Mouse (Mus musculus) MEL (cell line): Measurements from ENCODE around the gene Lpin1. TPM values are rescaled to one million over a fixed set of nuclear protein-coding genes. Genes with fewer than 3 reads are reported as not detected.

Source experiments
- DNase-seq: peaks from one replicate; pipeline ENCODE4 v3.0.0; 2011; ENCODE audit warnings: low read depth, low spot score
- H3K27ac ChIP-seq: 2 replicates; pipeline ENCODE4 v1.5.1; 2012; ENCODE audit warnings: low read depth, mild to moderate bottlenecking, control low read depth, low read length, moderate library complexity; ENCODE audit not compliant: control insufficient read depth
- H3K27me3 ChIP-seq, 2 experiments: fragments of 150-350 bp in 1 of 2; sonication (generic) in 1 of 2; 2 replicates each; pipeline ENCODE4 v1.6.1; 2012; ENCODE audit warnings: low read length in 2 of 2, mild to moderate bottlenecking in 2 of 2, improper control_type of control experiment in 1 of 2, moderate library complexity in 1 of 2; ENCODE audit not compliant: insufficient read depth in 2 of 2, control insufficient read depth in 1 of 2
- H3K36me3 ChIP-seq, 2 experiments: 2 replicates each; pipeline ENCODE4 v1.6.1; 2012 to 2014; ENCODE audit warnings: low read length in 2 of 2, improper control_type of control experiment in 1 of 2, inconsistent platforms in 1 of 2, mild to moderate bottlenecking in 1 of 2; ENCODE audit not compliant: insufficient read depth in 2 of 2, control insufficient read depth in 1 of 2
- H3K4me1 ChIP-seq, 2 experiments: fragments of 150-350 bp in 1 of 2; sonication (generic) in 1 of 2; 2 replicates each; pipeline ENCODE4 v1.6.1; 2012; ENCODE audit warnings: low read length in 2 of 2, improper control_type of control experiment in 1 of 2, mild to moderate bottlenecking in 1 of 2; ENCODE audit not compliant: insufficient read depth in 2 of 2, control insufficient read depth in 1 of 2
- H3K4me3 ChIP-seq, 2 experiments: fragments of 150-350 bp in 1 of 2; sonication (generic) in 1 of 2; 2 replicates each; pipeline ENCODE4 v1.5.1; 2012; ENCODE audit warnings: low read depth in 2 of 2, low read length in 2 of 2, mild to moderate bottlenecking in 2 of 2, moderate library complexity in 2 of 2, control low read depth in 1 of 2, improper control_type of control experiment in 1 of 2; ENCODE audit not compliant: control insufficient read depth in 1 of 2, insufficient read depth in 1 of 2
- H3K79me2 ChIP-seq: 2 replicates; pipeline ENCODE4 v1.6.1; 2012; ENCODE audit warnings: mild to moderate bottlenecking, low read length, moderate library complexity; ENCODE audit not compliant: control insufficient read depth, poor library complexity, insufficient read depth
- H3K9ac ChIP-seq: 2 replicates; pipeline ENCODE4 v1.6.1; 2012; ENCODE audit warnings: low read depth, mild to moderate bottlenecking, control low read depth, low read length, moderate library complexity; ENCODE audit not compliant: control insufficient read depth, poor library complexity, severe bottlenecking
- H3K9me3 ChIP-seq: fragments of 150-350 bp; sonication (generic); replicated peaks from 2 replicates; pipeline ENCODE4 v1.6.1; 2012; ENCODE audit warnings: mild to moderate bottlenecking, low read length, improper control_type of control experiment, moderate library complexity; ENCODE audit not compliant: insufficient read depth
- BHLHE40 ChIP-seq: IDR thresholded peaks from 2 replicates; pipeline ENCODE4 v1.6.1; 2012; ENCODE audit warnings: low read depth, mild to moderate bottlenecking, inconsistent platforms, low read length, improper control_type of control experiment, borderline replicate concordance
- CHD1 ChIP-seq: IDR thresholded peaks from 2 replicates; pipeline ENCODE4 v1.6.1; 2012; ENCODE audit warnings: low read depth, mild to moderate bottlenecking, inconsistent platforms, low read length, improper control_type of control experiment
- CHD2 ChIP-seq: IDR thresholded peaks from 2 replicates; pipeline ENCODE4 v1.6.1; 2011; ENCODE audit warnings: low read length, improper control_type of control experiment
- CTCF ChIP-seq, 3 experiments: IDR thresholded peaks in 2 of 3; conservative IDR thresholded peaks in 1 of 3; 2 replicates each; pipeline ENCODE4 v1.5.1; 2011 to 2012; ENCODE audit warnings: low read length in 3 of 3, low read depth in 2 of 3, mild to moderate bottlenecking in 2 of 3, improper control_type of control experiment in 1 of 3, inconsistent platforms in 1 of 3, mixed read lengths in 1 of 3, moderate library complexity in 1 of 3; ENCODE audit not compliant: control insufficient read depth in 1 of 3, insufficient read depth in 1 of 3, poor library complexity in 1 of 3, severe bottlenecking in 1 of 3
- ELF1 ChIP-seq: IDR thresholded peaks from 2 replicates; pipeline ENCODE4 v1.6.1; 2014; ENCODE audit warnings: low read depth, mild to moderate bottlenecking, inconsistent platforms, low read length, improper control_type of control experiment, moderate library complexity
- GATA1 ChIP-seq: IDR thresholded peaks from 2 replicates; pipeline ENCODE4 v1.6.1; 2011; ENCODE audit warnings: low read depth, low read length, improper control_type of control experiment
- KAT2A ChIP-seq: conservative IDR thresholded peaks from 2 replicates; pipeline ENCODE4 v1.6.1; 2012; ENCODE audit warnings: low read depth, low read length, improper control_type of control experiment, inconsistent platforms
- MAX ChIP-seq: IDR thresholded peaks from 2 replicates; pipeline ENCODE4 v1.6.1; 2011; ENCODE audit warnings: low read length, improper control_type of control experiment
- MAZ ChIP-seq: IDR thresholded peaks from 2 replicates; pipeline ENCODE4 v1.6.1; 2012; ENCODE audit warnings: low read depth, mild to moderate bottlenecking, inconsistent platforms, low read length, improper control_type of control experiment
- MEF2A ChIP-seq: IDR thresholded peaks from 2 replicates; pipeline ENCODE4 v1.6.1; 2014; ENCODE audit warnings: low read depth, mild to moderate bottlenecking, inconsistent platforms, low read length, improper control_type of control experiment; ENCODE audit not compliant: poor library complexity, insufficient replicate concordance, severe bottlenecking; ENCODE audit errors: extremely low read depth
- MYC ChIP-seq: IDR thresholded peaks from 2 replicates; pipeline ENCODE4 v1.6.1; 2011; ENCODE audit warnings: low read depth, mild to moderate bottlenecking, low read length, improper control_type of control experiment, moderate library complexity
- NELFE ChIP-seq: IDR thresholded peaks from 2 replicates; pipeline ENCODE4 v1.6.1; 2011; ENCODE audit warnings: low read depth, low read length, improper control_type of control experiment
- POLR2AphosphoS2 ChIP-seq: IDR thresholded peaks from 2 replicates; pipeline ENCODE4 v1.6.1; 2011; ENCODE audit warnings: low read length, improper control_type of control experiment
- POLR2AphosphoS5 ChIP-seq: IDR thresholded peaks from 2 replicates; pipeline ENCODE4 v1.6.1; 2012; ENCODE audit warnings: low read depth, borderline replicate concordance, mild to moderate bottlenecking, inconsistent platforms, low read length, moderate library complexity, mixed read lengths
- RAD21 ChIP-seq: IDR thresholded peaks from 2 replicates; pipeline ENCODE4 v1.6.1; 2011; ENCODE audit warnings: mild to moderate bottlenecking, low read depth, low read length, improper control_type of control experiment
- RCOR1 ChIP-seq: IDR thresholded peaks from 2 replicates; pipeline ENCODE4 v1.6.1; 2012; ENCODE audit warnings: low read depth, mild to moderate bottlenecking, inconsistent platforms, low read length, improper control_type of control experiment
- SMC3 ChIP-seq: IDR thresholded peaks from 2 replicates; pipeline ENCODE4 v1.6.1; 2011; ENCODE audit warnings: low read depth, low read length, improper control_type of control experiment
- TAL1 ChIP-seq: IDR thresholded peaks from 2 replicates; pipeline ENCODE4 v1.6.1; 2012; ENCODE audit warnings: mild to moderate bottlenecking, inconsistent platforms, low read length, moderate library complexity, mixed read lengths
- USF2 ChIP-seq, 2 experiments: IDR thresholded peaks; 2 replicates each; pipeline ENCODE4 v1.6.1; 2011 to 2012; ENCODE audit warnings: improper control_type of control experiment in 2 of 2, low read length in 2 of 2, borderline replicate concordance in 1 of 2, inconsistent platforms in 1 of 2, low read depth in 1 of 2, mild to moderate bottlenecking in 1 of 2; ENCODE audit not compliant: insufficient read depth in 1 of 2
- ZC3H11A ChIP-seq: IDR thresholded peaks from 2 replicates; pipeline ENCODE4 v1.6.1; 2012; ENCODE audit warnings: low read depth, mild to moderate bottlenecking, inconsistent platforms, low read length, improper control_type of control experiment
- ZMIZ1 ChIP-seq: IDR thresholded peaks from 2 replicates; pipeline ENCODE4 v1.6.1; 2012; ENCODE audit warnings: low read depth, mild to moderate bottlenecking, inconsistent platforms, low read length, improper control_type of control experiment, moderate library complexity
- ZNF384 ChIP-seq: IDR thresholded peaks from 2 replicates; pipeline ENCODE4 v1.6.1; 2012; ENCODE audit warnings: low read depth, mild to moderate bottlenecking, inconsistent platforms, low read length, improper control_type of control experiment
- polyA plus RNA-seq, 2 experiments: library from polyadenylated mRNA; stranded (reverse) in 1 of 2; unstranded in 1 of 2; fragments of >175 nt in 1 of 2; fragments of >200 nt in 1 of 2; gene quantifications; 2 replicates each; pipeline versions ENCODE4 v1.2.1 to v1.2.4; 2012; ENCODE audit warnings: low replicate concordance in 2 of 2, low read depth in 1 of 2; ENCODE audit not compliant: insufficient read length in 2 of 2, insufficient read depth in 1 of 2, missing spikeins in 1 of 2
- total RNA-seq: library from RNA; depleted of rRNA; stranded (reverse); fragments of 300-350 nt; gene quantifications from 2 replicates; pipeline ENCODE4 v1.2.3, GENCODE M21; 2012

The Lpin1 gene
- total and polyA plus RNA-seq, 3 experiments: 1.2 to 3.9 TPM; not detected in 1

GRCm38 (mm10) chr12:16633235-16633634 lies 22.5 kb upstream of the Lpin1 start:
- H3K9ac ChIP-seq: no peak overlapping the region
- H3K9me3 ChIP-seq: no peaks in the 10 kb centered on the region
- no peaks in the 10 kb centered on the region for H3K36me3 ChIP-seq
- H3K27me3 ChIP-seq: no peaks in the 10 kb centered on the region; a peak in 1 of 4 replicates
- TF ChIP-seq KAT2A (no peak), MEF2A (no peak), MYC (no peak), ELF1 (no peak)
- TF ChIP-seq, all 39 proteins: peak for 0
- peaks cover 0 to 6% of the 10 kb centered on the region in 2 experiments; a peak in 1 of 4 replicates for H3K4me1 ChIP-seq
- no peaks in the 10 kb centered on the region for H3K79me2 ChIP-seq
- H3K27ac ChIP-seq: no peak overlapping the region
- DNase-seq: no peak
- H3K4me3 ChIP-seq: no peak overlapping the region

DNA sequence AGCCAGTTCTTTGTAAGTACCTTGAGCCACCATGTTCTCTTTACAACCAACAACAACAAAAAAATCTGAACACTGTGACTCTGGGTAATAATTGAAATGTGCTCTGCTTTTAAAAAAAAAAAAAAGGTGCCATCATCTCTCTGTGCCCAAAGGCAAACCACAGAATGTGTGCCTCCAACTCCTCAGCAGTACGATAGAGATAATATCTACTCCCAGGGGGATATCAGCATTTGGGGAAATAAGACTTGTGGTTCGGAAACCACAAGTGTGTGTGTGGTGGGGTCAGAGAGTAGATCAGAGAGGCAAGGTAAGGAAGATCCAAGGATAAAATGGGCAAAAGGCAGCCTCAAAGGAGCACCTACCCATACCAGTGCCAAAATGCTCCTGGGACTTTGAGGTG lies 20.7 kb upstream of the Lpin1 start:
- no peak overlapping the region for H3K4me3 ChIP-seq
- H3K79me2 ChIP-seq: no peaks in the 10 kb centered on the region
- H3K27me3 ChIP-seq: no peaks in the 10 kb centered on the region; a peak in 1 of 4 replicates
- no peak overlapping the region for H3K27ac ChIP-seq
- TF ChIP-seq ZMIZ1 (no peak), CHD1 (no peak), BHLHE40 (no peak), ZC3H11A (no peak), ZNF384 (peak; percentile 39; the same call in 1 of the 2 replicates)
- DNase-seq: peak; percentile 4
- H3K9me3 ChIP-seq: no peaks in the 10 kb centered on the region
- no peaks in the 10 kb centered on the region for H3K36me3 ChIP-seq
- peaks cover 0 to 6% of the 10 kb centered on the region in 2 experiments; a peak in 1 of 4 replicates for H3K4me1 ChIP-seq
- no peak overlapping the region for H3K9ac ChIP-seq

GRCm38 (mm10) chr12:16630866-16631185 lies 20.1 kb upstream of the Lpin1 start:
- TF ChIP-seq POLR2AphosphoS2 (no peak), ZNF384 (no peak), CTCF (IDR thresholded peaks at IDR 0.05 in 2 of 3, conservative IDR thresholded peaks at IDR 0.05 in 1 of 3; ENCODE audit: control insufficient read depth in 1 of 3, insufficient read depth in 1 of 3, low read depth in 2 of 3, low read length in 3 of 3, poor library complexity in 1 of 3, severe bottlenecking in 1 of 3) (no peak), RAD21 (no peak), MAZ (no peak), KAT2A (no peak), SMC3 (no peak), TAL1 (no peak), USF2 (IDR thresholded peaks at IDR 0.05; ENCODE audit: borderline replicate concordance in 1 of 2, insufficient read depth in 1 of 2, low read depth in 1 of 2, low read length in 2 of 2) (no peak), GATA1 (no peak), NELFE (no peak), RCOR1 (no peak), CHD2 (no peak), POLR2AphosphoS5 (no peak), MAX (no peak)

More at GRCm38 (mm10) chr12:16630866-16631185, 20.1 kb upstream of the Lpin1 start:
- peaks cover 0 to 6% of the 10 kb centered on the region in 2 experiments; a peak in 1 of 4 replicates for H3K4me1 ChIP-seq
- H3K9ac ChIP-seq: no peak overlapping the region
- H3K27me3 ChIP-seq: no peaks in the 10 kb centered on the region; a peak in 1 of 4 replicates
- no peak for DNase-seq
- H3K9me3 ChIP-seq: no peaks in the 10 kb centered on the region
- no peaks in the 10 kb centered on the region for H3K36me3 ChIP-seq
- no peaks in the 10 kb centered on the region for H3K79me2 ChIP-seq
- no peak overlapping the region for H3K4me3 ChIP-seq
- H3K27ac ChIP-seq: no peak overlapping the region
